Mouse (Mus musculus) heart, embryonic 10.5 days (tissue): ENCODE measurements around the gene Trmo. TPM values are rescaled to one million over a fixed set of nuclear protein-coding genes. Genes with fewer than 3 reads are reported as not detected.

Experiments used
- DNase-seq: peaks from one replicate; pipeline ENCODE4 v3.0.0-alpha.2; 2017; ENCODE audit warnings: low spot score
- H3K27ac ChIP-seq: fragments of 300-500 bp; sonication (generic); 2 replicates; pipeline ENCODE4 v1.5.1; 2016; ENCODE audit warnings: mild to moderate bottlenecking
- H3K27me3 ChIP-seq: fragments of 300-500 bp; sonication (generic); 2 replicates; pipeline ENCODE4 v1.6.1; 2016; ENCODE audit warnings: mild to moderate bottlenecking; ENCODE audit not compliant: poor library complexity, insufficient read depth, severe bottlenecking
- H3K36me3 ChIP-seq: fragments of 300-500 bp; sonication (generic); 2 replicates; pipeline ENCODE4 v1.6.1; 2016; ENCODE audit warnings: mild to moderate bottlenecking, moderate library complexity
- H3K4me1 ChIP-seq: fragments of 300-500 bp; sonication (generic); 2 replicates; pipeline ENCODE4 v1.6.1; 2016; ENCODE audit warnings: mild to moderate bottlenecking
- H3K4me3 ChIP-seq: fragments of 300-500 bp; sonication (generic); 2 replicates; pipeline ENCODE4 v1.5.1; 2016; ENCODE audit warnings: mild to moderate bottlenecking, moderate library complexity
- H3K9me3 ChIP-seq: fragments of 300-500 bp; sonication (generic); 2 replicates; pipeline ENCODE4 v1.6.1; 2016; ENCODE audit warnings: mild to moderate bottlenecking, moderate library complexity
- WGBS: fragments of 180-500 bp; shearing (Covaris S2); methylation state at CpG from one replicate; pipeline ENCODE4 v1.1.7; 2016; 5-methylcytosine and 5-hydroxymethylcytosine counted together
- polyA plus RNA-seq: library from polyadenylated mRNA; unstranded; fragments of >200 nt; fragmentation: Nextera tagmentation; extraction: Ambion mirVana; gene quantifications from 2 replicates; pipeline ENCODE4 v1.2.1, GENCODE M21; 2016

Trmo gene
- polyA plus RNA-seq, 1 experiment from 2014 or later: 11.6 TPM

- peaks cover 100% of the 10 kb centered on the region for H3K27me3 ChIP-seq
- no peaks in the 10 kb centered on the region for H3K36me3 ChIP-seq
- no peaks in the 10 kb centered on the region for H3K9me3 ChIP-seq
- peak within 1 kb of the TSS; percentile 54 for H3K4me3 ChIP-seq
- H3K27ac ChIP-seq: peak within 1 kb of the TSS; percentile 8; the same call in 1 of the 2 replicates
- H3K4me1 ChIP-seq: peaks cover 28% of the 10 kb centered on the region
- DNase-seq: no peak
- 2% methylated on average over 66 of the region's 70 CpGs for WGBS
These were observed 45.5 kb downstream of the Trmo start, which contains the start of gene Foxe1 for GRCm38 (mm10) chr4:46343596-46344260. Gene Foxe1, plus strand, starts transcription at chr4:46343609.

GRCm38 (mm10) chr4:46342711-46343286, 46.4 kb downstream of the Trmo start:
- Histone ChIP-seq H3K27me3 (peaks cover 100% of the 10 kb centered on the region), H3K9me3 (no peaks in the 10 kb centered on the region), H3K4me1 (peaks cover 36% of the 10 kb centered on the region), H3K4me3 (peak overlapping the region; percentile 54), H3K27ac (no peak overlapping the region), H3K36me3 (no peaks in the 10 kb centered on the region)
- DNase-seq: no peak
- under 1% methylated on average over 14 of the region's 28 CpGs for WGBS

GRCm38 (mm10) chr4:46341831-46342680, 47.2 kb downstream of the Trmo start:
- Histone ChIP-seq H3K4me3 (peak overlapping the region; percentile 54; the same call in 1 of the 2 replicates), H3K9me3 (no peaks in the 10 kb centered on the region), H3K36me3 (no peaks in the 10 kb centered on the region), H3K27me3 (peaks cover 100% of the 10 kb centered on the region), H3K27ac (no peak overlapping the region), H3K4me1 (peaks cover 40% of the 10 kb centered on the region)
- WGBS: 17% methylated on average over 22 of the region's 22 CpGs
- no peak for DNase-seq

GRCm38 (mm10) chr4:46339584-46339983, 49.7 kb downstream of the Trmo start:
- H3K4me3 ChIP-seq: no peak overlapping the region
- peak; percentile 68 for DNase-seq

GRCm38 (mm10) chr4:46339026-46339425, 50.2 kb downstream of the Trmo start:
- no peaks in the 10 kb centered on the region for H3K36me3 ChIP-seq
- no peak overlapping the region for H3K4me3 ChIP-seq
- H3K9me3 ChIP-seq: no peaks in the 10 kb centered on the region
- H3K27ac ChIP-seq: no peak overlapping the region
- peaks cover 83% of the 10 kb centered on the region for H3K27me3 ChIP-seq
- peak; percentile 63 for DNase-seq
- peaks cover 29% of the 10 kb centered on the region for H3K4me1 ChIP-seq
- WGBS: 24% methylated on average over 10 of the region's 10 CpGs

More at GRCm38 (mm10) chr4:46339584-46339983, 49.7 kb downstream of the Trmo start:
- H3K9me3 ChIP-seq: no peaks in the 10 kb centered on the region
- no peak overlapping the region for H3K27ac ChIP-seq
- H3K27me3 ChIP-seq: peaks cover 89% of the 10 kb centered on the region
- WGBS: 2% methylated on average over 26 of the region's 26 CpGs
- H3K36me3 ChIP-seq: no peaks in the 10 kb centered on the region
- H3K4me1 ChIP-seq: peaks cover 35% of the 10 kb centered on the region

GRCm38 (mm10) chr4:46337990-46338389, 51.2 kb downstream of the Trmo start:
- H3K4me1 ChIP-seq: peaks cover 20% of the 10 kb centered on the region; the same call in 1 of the 2 replicates
- peak; percentile 53 for DNase-seq
- no peaks in the 10 kb centered on the region for H3K36me3 ChIP-seq
- no peak overlapping the region for H3K4me3 ChIP-seq
- H3K27me3 ChIP-seq: peaks cover 73% of the 10 kb centered on the region
- no peaks in the 10 kb centered on the region for H3K9me3 ChIP-seq
- WGBS: 9% methylated on average over 3 of the region's 3 CpGs
- H3K27ac ChIP-seq: no peak overlapping the region

- H3K4me1 ChIP-seq: peaks cover 16% of the 10 kb centered on the region; the same call in 1 of the 2 replicates
- peaks cover 52% of the 10 kb centered on the region for H3K27me3 ChIP-seq
- no peaks in the 10 kb centered on the region for H3K36me3 ChIP-seq
- H3K4me3 ChIP-seq: no peak overlapping the region
- no peaks in the 10 kb centered on the region for H3K9me3 ChIP-seq
- no peak overlapping the region for H3K27ac ChIP-seq
- no peak for DNase-seq
- WGBS: 13% methylated on average over 1 of the region's 1 CpGs
These were observed 53.4 kb downstream of the Trmo start for GRCm38 (mm10) chr4:46335846-46336245.

- Histone ChIP-seq H3K36me3 (no peaks in the 10 kb centered on the region), H3K4me1 (no peaks in the 10 kb centered on the region), H3K27me3 (peaks cover 25% of the 10 kb centered on the region), H3K4me3 (no peak overlapping the region), H3K9me3 (no peaks in the 10 kb centered on the region), H3K27ac (no peak overlapping the region)
- no peak for DNase-seq
- WGBS: 45% methylated on average over 3 of the region's 3 CpGs
These were observed 60.3 kb downstream of the Trmo start for GRCm38 (mm10) chr4:46328906-46329305.

Other genes starting within 250 kb of the Trmo start
- 13.6 and 18.2 TPM in 2 replicates for gene Xpa, start 193.1 kb downstream of the Trmo start, polyA plus RNA-seq
- gene Foxe1, start 45.8 kb downstream of the Trmo start, polyA plus RNA-seq: 0.23 and 1.6 TPM in 2 replicates
- 35.8 and 50.0 TPM in 2 replicates for gene Hemgn, start 24.1 kb upstream of the Trmo start, polyA plus RNA-seq
- gene Anp32b, start 61.5 kb upstream of the Trmo start, polyA plus RNA-seq: 246 and 343 TPM in 2 replicates
- 78.3 and 89.1 TPM in 2 replicates for gene Nans, start 99.8 kb upstream of the Trmo start, polyA plus RNA-seq
- 0.86 and 2.4 TPM in 2 replicates for gene Trim14, start 146.7 kb upstream of the Trmo start, polyA plus RNA-seq
- 0.89 and 1.4 TPM in 2 replicates for gene Coro2a, start 212.8 kb upstream of the Trmo start, polyA plus RNA-seq